Mouse (Mus musculus) heart, embryonic 15.5 days (tissue): ENCODE measurements at regions not wholly inside any gene's neighbourhood (a gene's known extent, or its start where the extent isn't known, plus 50 kb on each side); places are given as distances from the start of the nearest gene placed in this dataset. TPM values are rescaled to one million over a fixed set of nuclear protein-coding genes. Genes with fewer than 3 reads are reported as not detected.

Experiments
- ATAC-seq: fragments of 200-750 bp; cut with Nextera tagmentation; replicated peaks from 2 replicates; pipeline ENCODE4 v1.8.0; 2017; ENCODE audit warnings: low read depth, moderate TSS enrichment; ENCODE audit not compliant: insufficient number of reproducible peaks, insufficient read depth, low FRiP score
- H3K27ac ChIP-seq: fragments of 300-500 bp; sonication (generic); 2 replicates; pipeline ENCODE4 v1.5.1; 2015; ENCODE audit warnings: mild to moderate bottlenecking, inconsistent platforms
- H3K27me3 ChIP-seq: fragments of 300-500 bp; sonication (generic); 2 replicates; pipeline ENCODE4 v1.6.1; 2015; ENCODE audit warnings: inconsistent platforms
- H3K36me3 ChIP-seq: fragments of 300-500 bp; sonication (generic); 2 replicates; pipeline ENCODE4 v1.6.1; 2015; ENCODE audit warnings: mild to moderate bottlenecking, inconsistent platforms
- H3K4me1 ChIP-seq: fragments of 300-500 bp; sonication (generic); replicated peaks from 2 replicates; pipeline ENCODE4 v1.6.1; 2015; ENCODE audit warnings: inconsistent platforms
- H3K4me2 ChIP-seq: fragments of 300-500 bp; sonication (generic); 2 replicates; pipeline ENCODE4 v1.6.1; 2015; ENCODE audit warnings: inconsistent platforms, mild to moderate bottlenecking, moderate library complexity
- H3K4me3 ChIP-seq: fragments of 300-500 bp; sonication (generic); 2 replicates; pipeline ENCODE4 v1.5.1; 2015; ENCODE audit warnings: mild to moderate bottlenecking, inconsistent platforms
- H3K9ac ChIP-seq: fragments of 300-500 bp; sonication (generic); 2 replicates; pipeline ENCODE4 v1.6.1; 2015; ENCODE audit warnings: mild to moderate bottlenecking, inconsistent platforms
- H3K9me3 ChIP-seq: fragments of 300-500 bp; sonication (generic); replicated peaks from 2 replicates; pipeline ENCODE4 v1.6.1; 2016; ENCODE audit warnings: inconsistent platforms
- WGBS: fragments of 180-500 bp; shearing (Covaris S2); methylation state at CpG from one replicate; pipeline ENCODE4 v1.1.7; 2015; ENCODE audit warnings: mixed read lengths; 5-methylcytosine and 5-hydroxymethylcytosine counted together
- microRNA-seq: library from miRNA; unstranded; fragments of <30 nt; microRNA quantifications from one replicate; pipeline ENCODE4, GENCODE M21; 2016

DNA sequence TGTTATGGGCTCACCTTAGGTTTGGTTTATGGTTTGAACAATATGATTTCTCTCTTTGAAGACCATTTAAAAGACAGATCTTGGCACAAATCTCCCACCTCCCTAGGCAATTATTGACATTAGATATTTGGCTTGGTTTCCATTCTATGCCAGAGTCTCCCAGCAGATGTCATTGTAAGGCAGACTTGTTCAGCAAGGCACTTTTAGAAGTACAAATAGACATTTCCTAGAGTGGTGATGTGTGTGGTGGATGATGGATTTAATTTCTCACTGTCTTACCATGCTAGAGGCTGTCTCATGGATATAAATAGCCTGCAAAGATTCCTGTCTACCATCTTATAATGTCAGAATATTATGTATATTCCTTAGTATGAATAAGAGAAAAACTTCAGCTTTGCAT, 173.4 kb downstream of the Snx13 start:
- no peak overlapping the region for H3K9ac ChIP-seq
- H3K27ac ChIP-seq, result no peak overlapping the region
- no peak overlapping the region for H3K4me3 ChIP-seq
- H3K4me1 ChIP-seq, result no peaks in the 10 kb centered on the region
- no peak overlapping the region for H3K4me2 ChIP-seq
- H3K27me3 ChIP-seq, result no peaks in the 10 kb centered on the region
- H3K36me3 ChIP-seq, result no peaks in the 10 kb centered on the region
- no peak for ATAC-seq
- H3K9me3 ChIP-seq, result no peaks in the 10 kb centered on the region

DNA sequence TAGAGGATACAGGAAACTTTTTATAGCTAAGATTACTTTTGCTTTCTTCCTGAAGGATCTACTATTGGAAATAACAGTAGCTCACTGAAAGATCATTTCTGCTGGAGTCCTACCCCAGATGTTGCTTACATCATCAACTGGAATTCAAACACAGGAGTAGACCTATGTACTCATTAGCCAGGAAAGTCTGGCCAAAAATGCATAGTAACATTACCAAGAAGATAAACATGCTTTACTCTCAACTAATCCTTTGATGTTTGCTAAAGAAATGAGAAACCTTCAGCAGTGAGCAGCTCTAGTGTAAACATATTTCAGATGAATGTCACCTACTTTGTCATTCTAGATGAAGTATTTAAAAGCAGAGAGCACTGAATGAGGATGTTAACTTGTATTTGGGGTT, 173.0 kb downstream of the Snx13 start:
- H3K9ac ChIP-seq, result no peak overlapping the region
- H3K27ac ChIP-seq, result no peak overlapping the region
- no peaks in the 10 kb centered on the region for H3K4me1 ChIP-seq
- no peaks in the 10 kb centered on the region for H3K9me3 ChIP-seq
- H3K4me2 ChIP-seq, result no peak overlapping the region
- no peak overlapping the region for H3K4me3 ChIP-seq
- no peaks in the 10 kb centered on the region for H3K36me3 ChIP-seq
- ATAC-seq, result no peak
- H3K27me3 ChIP-seq, result no peaks in the 10 kb centered on the region

DNA sequence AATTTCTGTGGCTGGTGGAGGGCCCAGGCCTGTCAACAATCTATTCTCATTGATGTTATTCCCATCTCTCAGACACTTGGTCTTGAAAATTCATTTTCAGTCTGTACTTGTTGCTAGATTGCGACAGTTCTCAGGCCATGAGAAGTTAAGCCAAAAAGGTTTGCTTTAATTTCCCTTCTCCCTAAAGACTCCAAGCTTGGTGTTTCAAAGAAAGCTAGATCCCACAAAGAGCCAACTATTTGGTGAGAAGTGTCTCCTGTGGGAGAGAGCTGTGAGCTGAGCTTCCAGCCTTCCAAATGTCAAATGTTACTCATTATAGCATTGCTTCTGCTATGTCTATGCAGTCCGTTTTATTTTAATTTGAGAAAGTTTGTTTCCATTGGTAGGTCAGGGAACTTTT, 169.7 kb downstream of the Snx13 start:
- H3K4me1 ChIP-seq, result no peaks in the 10 kb centered on the region
- H3K9ac ChIP-seq, result no peak overlapping the region
- H3K9me3 ChIP-seq, result no peaks in the 10 kb centered on the region
- no peak for ATAC-seq
- no peak overlapping the region for H3K4me2 ChIP-seq
- no peak overlapping the region for H3K27ac ChIP-seq
- H3K36me3 ChIP-seq, result no peaks in the 10 kb centered on the region
- 74% methylated on average over 2 of the region's 2 CpGs for WGBS
- H3K4me3 ChIP-seq, result no peak overlapping the region
- H3K27me3 ChIP-seq, result no peaks in the 10 kb centered on the region

DNA sequence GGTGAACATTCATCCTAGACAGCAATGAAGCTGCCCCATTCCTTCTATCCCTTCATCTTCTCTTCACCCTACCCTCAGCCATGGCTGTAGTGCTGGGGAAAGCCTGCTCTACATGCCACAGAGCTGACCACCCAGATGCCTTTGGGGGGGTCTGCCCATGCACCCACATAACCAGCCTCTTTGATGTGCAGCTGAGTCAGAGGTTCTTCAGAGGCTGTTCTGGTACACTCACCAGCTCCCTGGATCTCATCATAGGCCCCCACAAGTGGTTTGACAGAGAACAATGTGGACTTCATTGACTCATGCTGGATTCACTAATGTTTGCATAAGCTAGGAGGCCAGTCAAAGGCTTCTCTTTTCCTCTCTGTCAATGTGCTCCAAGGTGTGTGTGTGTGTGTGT, 162.4 kb downstream of the Snx13 start:
- ATAC-seq, result no peak

DNA sequence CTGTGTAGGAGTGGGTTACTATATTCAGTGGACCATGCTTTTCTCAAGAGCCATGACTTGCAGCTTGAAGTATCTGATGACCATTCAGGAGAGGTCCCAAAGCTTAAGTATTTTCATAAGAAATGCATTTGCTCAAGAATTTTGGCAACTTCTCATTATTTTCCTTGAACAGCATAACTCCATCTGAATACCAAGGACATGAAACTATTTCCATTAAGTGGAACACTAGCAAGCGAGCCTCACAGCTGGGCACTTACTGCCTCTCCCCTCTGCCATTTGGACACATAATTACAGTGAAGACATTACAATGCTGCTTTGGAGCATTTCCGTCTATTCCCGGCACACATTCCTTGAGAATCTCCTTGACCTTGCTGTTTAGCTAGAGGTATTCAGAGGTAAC, 160.6 kb downstream of the Snx13 start:
- ATAC-seq, result no peak
- Histone ChIP-seq H3K36me3 (no peaks in the 10 kb centered on the region), H3K27me3 (no peaks in the 10 kb centered on the region), H3K9me3 (no peaks in the 10 kb centered on the region), H3K4me3 (no peak overlapping the region), H3K4me2 (no peak overlapping the region), H3K27ac (no peak overlapping the region), H3K9ac (no peak overlapping the region), H3K4me1 (no peaks in the 10 kb centered on the region)
- WGBS, result 68% methylated on average over 3 of the region's 3 CpGs

More for the DNA sequence above, 162.4 kb downstream of the Snx13 start:
- Histone ChIP-seq H3K9me3 (no peaks in the 10 kb centered on the region), H3K4me1 (no peaks in the 10 kb centered on the region), H3K4me3 (no peak overlapping the region), H3K4me2 (no peak overlapping the region), H3K27me3 (no peaks in the 10 kb centered on the region), H3K36me3 (no peaks in the 10 kb centered on the region), H3K9ac (no peak overlapping the region), H3K27ac (no peak overlapping the region)

DNA sequence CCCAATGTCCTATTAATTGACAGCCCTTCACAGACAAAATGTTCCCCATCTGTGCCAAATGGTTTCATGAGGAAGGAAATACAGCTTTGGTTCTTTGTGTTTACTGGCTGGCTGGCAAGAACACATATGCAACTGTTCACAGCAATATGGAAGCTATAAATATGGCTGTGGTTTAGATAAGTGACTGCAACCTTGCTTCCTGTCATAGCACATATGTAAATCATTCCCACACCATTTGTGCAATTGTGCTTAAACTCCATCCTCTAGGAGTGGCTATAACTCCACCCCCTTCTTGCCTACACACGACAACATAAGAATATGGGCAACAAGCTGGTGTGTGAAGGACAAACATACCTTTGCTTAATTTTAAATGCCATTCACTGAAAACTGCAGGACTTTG, 156.4 kb downstream of the Snx13 start:
- no peaks in the 10 kb centered on the region for H3K4me1 ChIP-seq
- H3K9ac ChIP-seq, result no peak overlapping the region
- no peak for ATAC-seq
- H3K4me2 ChIP-seq, result no peak overlapping the region
- no peaks in the 10 kb centered on the region for H3K36me3 ChIP-seq
- 76% methylated on average over 1 of the region's 1 CpGs for WGBS
- no peak overlapping the region for H3K27ac ChIP-seq
- no peaks in the 10 kb centered on the region for H3K27me3 ChIP-seq
- H3K9me3 ChIP-seq, result no peaks in the 10 kb centered on the region
- no peak overlapping the region for H3K4me3 ChIP-seq

DNA sequence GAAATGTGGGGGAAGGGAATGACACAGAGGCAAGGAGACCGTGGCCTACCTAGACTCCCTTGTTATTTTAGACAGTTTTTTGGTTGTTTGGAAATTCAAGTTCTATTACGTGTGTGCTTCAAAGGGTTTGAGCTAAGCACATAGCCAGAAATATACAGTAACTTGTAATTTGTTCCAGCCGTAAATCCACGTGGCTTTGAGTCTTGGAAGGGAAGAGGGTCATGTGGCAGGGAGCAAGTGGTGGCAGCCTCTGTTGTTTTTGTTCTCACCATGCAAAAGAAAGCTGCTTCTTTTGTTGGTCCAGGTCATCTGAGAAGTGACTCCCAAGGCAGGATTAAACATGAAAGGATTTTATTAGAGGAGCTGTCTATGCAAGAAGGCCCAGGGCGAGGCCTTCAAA, 153.1 kb downstream of the Snx13 start:
- Histone ChIP-seq H3K27ac (no peak overlapping the region), H3K27me3 (no peaks in the 10 kb centered on the region), H3K9ac (no peak overlapping the region), H3K4me2 (no peak overlapping the region), H3K4me3 (no peak overlapping the region), H3K36me3 (no peaks in the 10 kb centered on the region), H3K4me1 (no peaks in the 10 kb centered on the region), H3K9me3 (no peaks in the 10 kb centered on the region)
- WGBS, result 64% methylated on average over 5 of the region's 5 CpGs
- no peak for ATAC-seq

Small RNAs in the stretch of these regions (microRNA-seq; reads per million reads assigned to microRNA genes)
- gene Gm44396, result not detected
